Mouse (Mus musculus) c-Kit-positive CD71-positive TER-119-negative erythroid progenitor cells, embryonic 14.5 days (primary cell): Measurements from ENCODE around the gene Klf5.
A peak's percentile ranks its signal among the peaks of the same experiment; 100 is the strongest.

ENCODE experiments used
- DNase-seq: peaks from one replicate; pipeline ENCODE4 v3.0.0-alpha.2; 2013; ENCODE audit warnings: low read depth

Gene Klf5

DNA sequence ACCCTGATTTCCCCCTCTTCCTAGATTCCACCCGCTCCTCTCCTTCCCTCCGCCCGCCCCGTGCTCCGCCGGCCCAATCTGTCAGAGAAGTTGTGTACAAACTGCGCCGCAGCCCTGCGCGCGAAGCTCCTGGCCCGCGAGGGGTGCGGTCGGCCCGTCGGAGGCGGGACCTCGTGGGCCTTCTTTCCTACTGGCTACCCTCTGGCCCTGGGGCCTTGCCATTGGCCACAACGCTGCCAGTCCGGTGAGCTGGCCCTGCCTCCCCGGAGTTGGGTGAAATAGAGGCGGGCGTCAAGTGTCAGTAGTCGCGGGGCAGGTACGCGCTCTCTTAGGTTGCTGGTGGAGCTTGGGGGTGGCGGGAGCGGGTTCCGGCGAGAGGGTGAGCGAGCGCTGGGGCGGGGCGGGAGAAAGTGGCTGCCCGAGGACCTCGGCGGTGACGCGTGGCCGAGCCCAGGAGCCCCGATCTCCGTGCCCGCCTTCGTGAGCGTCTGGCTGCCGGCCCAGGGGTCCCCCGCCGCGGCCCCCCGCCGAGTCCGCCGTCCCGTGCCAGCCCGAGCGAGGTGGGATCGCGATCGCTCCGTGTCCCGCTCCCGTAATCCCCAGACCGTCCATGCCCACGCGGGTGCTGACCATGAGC, at the start of gene Klf5:
Klf5 (plus strand) TSS at position 307 of the 637 bp plus-strand sequence.
- DNase-seq, result peak; percentile 86

DNA sequence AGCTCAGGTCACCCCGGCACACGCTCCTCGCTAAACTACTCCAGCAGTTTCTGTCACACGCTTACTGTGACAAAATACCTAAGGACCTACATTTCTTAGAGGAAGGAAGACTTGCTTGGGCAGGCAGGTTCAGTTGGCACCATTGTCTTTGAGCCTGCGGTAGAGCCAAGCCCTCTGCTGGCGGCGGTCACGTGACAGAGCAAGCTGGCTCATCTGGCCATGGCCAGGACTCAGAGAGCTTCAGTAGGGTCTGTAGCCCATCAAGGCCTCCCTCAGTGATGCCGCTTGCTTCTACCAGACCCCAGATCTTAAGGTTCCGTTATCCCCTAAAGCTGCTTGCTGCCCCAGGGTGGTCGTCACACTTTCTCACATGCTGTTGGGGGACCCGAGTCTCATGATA, 36.5 kb upstream of the Klf5 start:
- DNase-seq, result no peak

GRCm38 (mm10) chr14:99263816-99264215, 34.7 kb upstream of the Klf5 start:
- DNase-seq, result peak; percentile 61

- no peak for DNase-seq
These were observed 32.7 kb upstream of the Klf5 start for GRCm38 (mm10) chr14:99265791-99266190.

- no peak for DNase-seq
These were observed 31.7 kb upstream of the Klf5 start for GRCm38 (mm10) chr14:99266749-99267148.

GRCm38 (mm10) chr14:99274056-99274455, 24.4 kb upstream of the Klf5 start:
- DNase-seq, result no peak

DNA sequence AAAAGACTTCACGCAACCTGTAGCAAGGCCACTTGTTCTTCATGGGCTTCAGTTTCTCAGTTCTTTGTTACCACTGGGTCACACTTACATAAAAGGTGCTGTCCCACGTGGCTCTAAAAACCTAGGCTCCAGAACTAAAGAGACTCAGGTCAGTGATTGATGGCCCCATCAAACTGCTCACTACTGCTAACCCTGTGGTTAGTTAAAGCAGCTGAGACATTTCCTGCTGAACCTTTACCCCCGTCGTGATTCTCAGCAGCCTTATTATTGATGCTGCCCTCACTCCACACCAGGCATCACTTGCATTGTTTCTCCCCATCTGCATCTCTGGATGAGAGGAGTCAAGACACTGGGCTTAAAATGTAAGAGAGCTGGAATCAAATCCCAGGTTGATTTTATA, 22.7 kb upstream of the Klf5 start:
- no peak for DNase-seq

DNA sequence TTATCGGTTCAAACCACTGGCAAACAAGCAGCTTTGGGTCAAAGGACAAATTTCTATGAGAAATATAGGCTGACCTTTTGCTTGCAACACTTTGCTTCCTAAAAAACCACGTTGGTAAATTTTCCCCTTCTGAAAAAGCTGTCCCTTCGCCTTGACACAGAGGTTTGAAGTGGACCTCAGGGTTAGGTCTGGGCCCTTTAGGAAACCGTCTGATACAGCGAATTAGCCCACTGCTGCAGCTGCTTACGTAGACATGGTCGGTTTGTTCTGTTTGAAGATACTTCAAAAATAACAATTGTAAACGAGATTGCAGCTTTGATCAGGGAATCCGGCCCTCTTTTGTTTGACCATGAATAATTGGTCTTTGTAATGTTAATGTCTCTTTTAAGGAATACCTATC, 20.2 kb upstream of the Klf5 start:
- DNase-seq, result no peak

GRCm38 (mm10) chr14:99278763-99279486, 19.6 kb upstream of the Klf5 start:
- no peak for DNase-seq

DNA sequence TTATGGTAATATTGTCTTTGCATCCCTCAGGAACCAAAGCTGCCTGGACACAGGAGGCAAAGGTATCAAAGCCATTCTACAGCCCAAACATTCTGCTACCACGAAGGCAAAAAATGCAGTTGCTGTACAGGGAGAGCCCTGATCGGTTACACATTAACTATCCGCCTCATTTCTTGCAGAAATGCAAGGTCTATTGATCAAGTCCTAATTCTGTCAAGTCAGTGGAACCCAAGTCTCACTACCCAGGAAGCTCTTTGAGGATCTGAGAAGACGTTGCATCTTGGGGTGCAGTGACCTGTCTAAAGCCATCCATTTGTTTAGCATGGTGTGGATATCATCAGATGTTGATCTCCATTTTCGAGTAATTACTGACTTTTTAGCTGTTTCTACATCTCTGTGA, 18.1 kb upstream of the Klf5 start:
- no peak for DNase-seq

- DNase-seq, result no peak
These were observed 17.6 kb upstream of the Klf5 start for GRCm38 (mm10) chr14:99280825-99281433.

DNA sequence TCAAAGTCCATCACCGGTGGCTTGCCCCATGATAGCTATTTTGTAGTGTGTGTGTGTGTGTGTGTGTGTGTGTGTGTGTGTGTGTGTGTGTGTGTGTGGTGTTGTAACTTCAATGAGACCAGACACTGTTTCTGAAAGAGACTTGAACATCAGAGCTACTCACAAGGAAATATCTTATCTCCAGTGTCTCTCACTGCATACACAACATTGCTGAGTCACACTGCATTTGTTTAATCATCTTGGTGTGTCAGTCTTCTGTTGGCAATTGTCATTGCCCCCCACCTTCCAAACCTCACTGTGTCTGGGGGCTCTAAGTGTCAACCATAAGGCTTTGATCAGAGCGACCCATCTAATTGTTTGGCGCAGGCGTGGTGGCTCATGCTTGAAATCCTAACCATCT, 13.0 kb upstream of the Klf5 start:
- DNase-seq, result no peak

GRCm38 (mm10) chr14:99292176-99292575, 6.3 kb upstream of the Klf5 start:
- no peak for DNase-seq

- DNase-seq, result no peak
These were observed 4.1 kb upstream of the Klf5 start for GRCm38 (mm10) chr14:99294424-99294823.

GRCm38 (mm10) chr14:99295606-99296341, 2.7 kb upstream of the Klf5 start:
- no peak for DNase-seq

- no peak for DNase-seq
These were observed 561 bp downstream of the Klf5 start for GRCm38 (mm10) chr14:99299022-99299481.

- DNase-seq, result no peak
These were observed 1.3 kb downstream of the Klf5 start for GRCm38 (mm10) chr14:99299701-99300191.

GRCm38 (mm10) chr14:99301472-99301871, 3.0 kb downstream of the Klf5 start:
- DNase-seq, result no peak

GRCm38 (mm10) chr14:99304387-99304786, 5.9 kb downstream of the Klf5 start:
- no peak for DNase-seq

GRCm38 (mm10) chr14:99304997-99305792, 6.7 kb downstream of the Klf5 start:
- DNase-seq, result no peak

GRCm38 (mm10) chr14:99306410-99306809, 7.9 kb downstream of the Klf5 start:
- no peak for DNase-seq

DNA sequence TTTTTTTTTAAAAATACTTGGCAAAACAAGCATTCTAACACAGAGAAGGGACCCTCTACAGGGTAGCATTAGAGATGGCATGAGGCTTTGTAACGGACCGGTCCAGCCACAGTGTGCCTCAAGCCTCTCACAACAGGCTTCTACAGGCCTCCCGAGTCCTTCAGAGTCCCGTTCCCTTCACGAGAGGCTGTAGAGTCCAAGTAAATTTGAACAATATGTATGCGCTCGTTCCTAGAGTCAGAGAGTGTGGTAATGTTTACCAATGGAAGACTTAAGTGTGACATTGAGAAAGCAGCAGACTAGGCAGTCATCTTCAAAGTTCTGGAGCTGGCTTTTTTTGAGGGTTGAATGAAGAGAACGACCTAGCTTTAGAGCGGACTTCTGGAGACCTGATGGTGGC, 11.1 kb downstream of the Klf5 start:
- DNase-seq, result no peak
